Mouse (Mus musculus) mouse trophoblast stem cell (cell line): Measurements from ENCODE around the gene Arl4a.

Experiments used
- in situ Hi-C, 2 experiments: fragments of 300-500 bp; cut with MseI, MboI; formaldehyde crosslinking; loops; 2 replicates in 1 of 2; 3 replicates in 1 of 2; pipeline ENCODE4 v1.15.1; 2025

Gene Arl4a

GRCm38 (mm10) chr12:40016068-40016467 lies 21.8 kb downstream of the Arl4a start:
- in situ Hi-C loops: no loop called here

GRCm38 (mm10) chr12:40009866-40010265 lies 28.0 kb downstream of the Arl4a start:
- in situ Hi-C loops: no loop called here

GRCm38 (mm10) chr12:40008459-40008858 lies 29.4 kb downstream of the Arl4a start:
- in situ Hi-C loops: no loop called here

- in situ Hi-C loops: no loop called here
Observed at GRCm38 (mm10) chr12:40004766-40005165, 33.1 kb downstream of the Arl4a start.

GRCm38 (mm10) chr12:39998853-39999195 lies 39.0 kb downstream of the Arl4a start:
- in situ Hi-C loops: no loop called here

- in situ Hi-C loops: no loop called here
Observed at GRCm38 (mm10) chr12:39998070-39998852, 39.6 kb downstream of the Arl4a start.

GRCm38 (mm10) chr12:39997651-39998050 lies 40.2 kb downstream of the Arl4a start:
- in situ Hi-C loops: no loop called here

- in situ Hi-C loops: no loop called here
Observed at GRCm38 (mm10) chr12:39996015-39996414, 41.8 kb downstream of the Arl4a start.

GRCm38 (mm10) chr12:39995609-39996008 lies 42.2 kb downstream of the Arl4a start:
- in situ Hi-C loops: no loop called here

- in situ Hi-C loops: no loop called here
Observed at GRCm38 (mm10) chr12:39992767-39993302, 45.0 kb downstream of the Arl4a start.

- in situ Hi-C loops: no loop called here
Observed at GRCm38 (mm10) chr12:39990830-39991780, 46.7 kb downstream of the Arl4a start.

GRCm38 (mm10) chr12:39989136-39989535 lies 48.7 kb downstream of the Arl4a start:
- in situ Hi-C loops: no loop called here

- in situ Hi-C loops: no loop called here
Observed at GRCm38 (mm10) chr12:39987177-39987576, 50.6 kb downstream of the Arl4a start.

- in situ Hi-C loops: no loop called here
Observed at GRCm38 (mm10) chr12:39985639-39986038, 52.2 kb downstream of the Arl4a start.

GRCm38 (mm10) chr12:39979792-39980191 lies 58.0 kb downstream of the Arl4a start:
- in situ Hi-C loops: no loop called here

- in situ Hi-C loops: no loop called here
Observed at GRCm38 (mm10) chr12:39979066-39979465, 58.8 kb downstream of the Arl4a start.

- in situ Hi-C loops: no loop called here
Observed at GRCm38 (mm10) chr12:39977996-39978590, 59.7 kb downstream of the Arl4a start.

GRCm38 (mm10) chr12:39976426-39976825 lies 61.4 kb downstream of the Arl4a start:
- in situ Hi-C loops: no loop called here

GRCm38 (mm10) chr12:39975829-39976340 lies 61.9 kb downstream of the Arl4a start:
- in situ Hi-C loops: no loop called here

- in situ Hi-C loops: no loop called here
Observed at GRCm38 (mm10) chr12:39974977-39975583, 62.7 kb downstream of the Arl4a start.

GRCm38 (mm10) chr12:39974273-39974672 lies 63.6 kb downstream of the Arl4a start:
- in situ Hi-C loops: no loop called here
